Mouse (Mus musculus): ENCODE data around the gene Klc3.

DNA sequence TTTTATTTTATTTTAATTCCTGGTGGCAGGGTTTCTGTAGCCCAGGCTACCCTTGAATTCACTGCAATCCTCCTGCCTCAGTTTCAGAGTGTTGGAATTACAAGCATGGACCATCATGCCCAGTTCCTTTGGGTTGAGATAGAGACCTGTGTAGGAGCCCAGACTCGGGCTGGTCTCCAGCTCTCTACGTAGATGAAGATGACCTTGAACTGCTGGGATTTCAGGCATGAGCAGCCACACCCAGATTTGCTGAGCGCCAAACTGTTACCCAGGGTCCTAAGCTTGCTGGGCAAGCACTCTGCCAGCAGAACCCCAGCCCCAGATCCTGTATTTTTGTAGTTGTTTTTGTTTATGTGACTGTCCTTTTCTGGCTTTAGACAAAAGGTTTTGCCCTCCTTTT lies 9.6 kb upstream of the Klc3 start:
- no peak for TF ChIP-seq POLR2A (IDR thresholded peaks at IDR 0.05; ENCODE audit: control insufficient read depth, low read depth, low read length)
- no peak for TF ChIP-seq CTCF (IDR thresholded peaks at IDR 0.05; ENCODE audit: control insufficient read depth, insufficient read depth, insufficient replicate concordance, low read depth, low read length)
